Mouse (Mus musculus): Measurements from ENCODE around the gene Gpr50. TPM values are rescaled to one million over a fixed set of nuclear protein-coding genes. Genes with fewer than 3 reads are reported as not detected.

Gene Gpr50
- total and polyA plus RNA-seq, 3 experiments, result not detected

DNA sequence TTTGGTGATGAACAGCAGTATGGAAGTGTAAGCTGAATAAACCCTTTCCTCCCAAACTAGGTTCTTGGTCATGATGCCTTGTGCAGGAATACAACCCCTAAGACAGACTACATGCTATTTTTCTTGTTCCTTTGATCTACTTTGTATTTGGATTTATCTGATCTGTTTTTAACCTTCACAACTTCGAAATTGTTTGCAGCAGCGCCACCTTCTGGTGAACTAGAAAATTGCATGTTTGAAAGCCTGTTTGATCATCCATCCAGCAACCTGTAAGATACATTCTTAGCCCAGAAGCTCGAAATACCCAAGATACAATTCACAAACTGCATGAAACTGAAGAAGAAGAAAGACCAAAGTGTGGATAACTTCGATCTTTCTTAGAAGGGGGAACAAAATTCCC, 35.2 kb upstream of the Gpr50 start:
- H3K27me3 ChIP-seq (ENCODE audit: control insufficient read depth in 1 of 2, insufficient read depth in 2 of 2, low read length in 2 of 2), result no peaks in the 10 kb centered on the region
- H3K4me1 ChIP-seq (ENCODE audit: control insufficient read depth in 1 of 2, insufficient read depth in 2 of 2, low read length in 2 of 2), result no peaks in the 10 kb centered on the region
- H3K79me2 ChIP-seq (ENCODE audit: control insufficient read depth, insufficient read depth, low read length, poor library complexity), result no peaks in the 10 kb centered on the region
- no peaks in the 10 kb centered on the region for H3K9me3 ChIP-seq (replicated peaks; ENCODE audit: insufficient read depth, low read length)
- TF ChIP-seq CTCF (IDR thresholded peaks at IDR 0.05 in 2 of 3, conservative IDR thresholded peaks at IDR 0.05 in 1 of 3; ENCODE audit: control insufficient read depth in 1 of 3, insufficient read depth in 1 of 3, low read depth in 2 of 3, low read length in 3 of 3, poor library complexity in 1 of 3, severe bottlenecking in 1 of 3) (peak; percentile 28 to 73 (median 40); a peak in 5 of 6 replicates), ZC3H11A (IDR thresholded peaks at IDR 0.05; ENCODE audit: low read depth, low read length) (peak; percentile 57), GATA1 (IDR thresholded peaks at IDR 0.05; ENCODE audit: low read depth, low read length) (peak; percentile 60), ELF1 (IDR thresholded peaks at IDR 0.05; ENCODE audit: low read depth, low read length) (no peak), RAD21 (IDR thresholded peaks at IDR 0.05; ENCODE audit: low read depth, low read length) (peak; percentile 76), MEF2A (IDR thresholded peaks at IDR 0.05; ENCODE audit: extremely low read depth, insufficient replicate concordance, low read depth, low read length, poor library complexity, severe bottlenecking) (no peak), SMC3 (IDR thresholded peaks at IDR 0.05; ENCODE audit: low read depth, low read length) (peak; percentile 67)
- no peaks in the 10 kb centered on the region for H3K36me3 ChIP-seq (ENCODE audit: control insufficient read depth in 1 of 2, insufficient read depth in 2 of 2, low read length in 2 of 2)
- H3K4me3 ChIP-seq (ENCODE audit: control insufficient read depth in 1 of 2, insufficient read depth in 1 of 2, low read depth in 2 of 2, low read length in 2 of 2), result no peak overlapping the region
- peak; percentile 62 for DNase-seq (ENCODE audit: low read depth, low spot score)
- H3K9ac ChIP-seq (ENCODE audit: control insufficient read depth, low read depth, low read length, poor library complexity, severe bottlenecking), result no peak overlapping the region
- no peak overlapping the region for H3K27ac ChIP-seq (ENCODE audit: control insufficient read depth, low read depth, low read length)

DNA sequence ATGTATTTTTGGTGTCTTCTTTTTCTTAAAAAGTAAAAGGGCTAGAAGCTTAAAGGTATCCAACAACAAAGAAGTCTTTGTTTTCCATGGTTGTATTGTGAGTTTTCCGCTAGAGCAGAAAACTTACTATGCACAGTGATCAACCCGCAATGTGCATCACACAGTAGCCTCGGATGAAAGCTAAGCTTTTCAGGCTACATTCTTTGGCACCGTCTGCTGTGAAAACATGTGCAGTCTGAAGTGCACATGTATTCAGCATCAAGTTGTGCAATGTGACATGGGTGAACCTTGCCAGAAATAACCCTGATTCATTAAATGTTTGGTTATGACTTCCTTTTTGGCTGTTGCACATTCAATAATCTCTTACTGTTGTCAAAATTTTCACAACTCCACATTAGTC, 32.8 kb upstream of the Gpr50 start:
- Histone ChIP-seq H3K27me3 (ENCODE audit: control insufficient read depth in 1 of 2, insufficient read depth in 2 of 2, low read length in 2 of 2) (no peaks in the 10 kb centered on the region), H3K27ac (ENCODE audit: control insufficient read depth, low read depth, low read length) (no peak overlapping the region), H3K9ac (ENCODE audit: control insufficient read depth, low read depth, low read length, poor library complexity, severe bottlenecking) (no peak overlapping the region), H3K4me1 (ENCODE audit: control insufficient read depth in 1 of 2, insufficient read depth in 2 of 2, low read length in 2 of 2) (no peaks in the 10 kb centered on the region), H3K79me2 (ENCODE audit: control insufficient read depth, insufficient read depth, low read length, poor library complexity) (no peaks in the 10 kb centered on the region), H3K36me3 (ENCODE audit: control insufficient read depth in 1 of 2, insufficient read depth in 2 of 2, low read length in 2 of 2) (no peaks in the 10 kb centered on the region), H3K4me3 (ENCODE audit: control insufficient read depth in 1 of 2, insufficient read depth in 1 of 2, low read depth in 2 of 2, low read length in 2 of 2) (no peak overlapping the region), H3K9me3 (replicated peaks; ENCODE audit: insufficient read depth, low read length) (no peaks in the 10 kb centered on the region)
- no peak for DNase-seq (ENCODE audit: low read depth, low spot score)
- no peak for TF ChIP-seq ZKSCAN1 (IDR thresholded peaks at IDR 0.05; ENCODE audit: low read depth, low read length)
- TF ChIP-seq POLR2AphosphoS2 (IDR thresholded peaks at IDR 0.05; ENCODE audit: low read length), result no peak
- no peak for TF ChIP-seq NRF1 (IDR thresholded peaks at IDR 0.05; ENCODE audit: insufficient read depth, low read depth, low read length, poor library complexity, severe bottlenecking)
- no peak for TF ChIP-seq CHD2 (IDR thresholded peaks at IDR 0.05; ENCODE audit: low read length)
- TF ChIP-seq MXI1 (IDR thresholded peaks at IDR 0.05; ENCODE audit: low read depth, low read length), result no peak

DNA sequence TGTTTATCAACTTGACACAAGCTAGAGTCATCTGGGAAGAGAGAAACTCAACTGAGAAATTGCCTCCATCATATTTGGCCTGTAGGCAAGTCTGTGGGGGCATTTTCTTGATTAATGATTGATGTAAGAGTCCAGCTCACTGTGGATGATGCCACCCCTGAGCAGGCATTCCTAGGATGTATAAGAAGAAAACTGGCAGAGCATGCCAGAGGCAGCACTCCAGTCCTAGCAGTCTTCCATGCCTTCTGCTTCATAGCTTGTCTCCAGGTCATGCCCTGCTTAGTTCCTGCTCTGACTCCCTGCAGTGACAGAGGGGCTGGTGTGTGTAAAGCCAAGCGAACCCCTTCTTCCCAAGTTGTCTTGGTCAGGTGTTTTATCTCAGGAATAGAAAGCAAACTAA, 32.3 kb upstream of the Gpr50 start:
- H3K79me2 ChIP-seq (ENCODE audit: control insufficient read depth, insufficient read depth, low read length, poor library complexity), result no peaks in the 10 kb centered on the region
- no peak for TF ChIP-seq GATA1 (IDR thresholded peaks at IDR 0.05; ENCODE audit: low read depth, low read length)
- no peak for TF ChIP-seq SIN3A (IDR thresholded peaks at IDR 0.05; ENCODE audit: low read length)
- no peak for TF ChIP-seq POLR2AphosphoS5 (IDR thresholded peaks at IDR 0.05; ENCODE audit: borderline replicate concordance, low read depth, low read length)
- TF ChIP-seq CHD1 (IDR thresholded peaks at IDR 0.05; ENCODE audit: low read depth, low read length), result no peak
- no peak for TF ChIP-seq ZC3H11A (IDR thresholded peaks at IDR 0.05; ENCODE audit: low read depth, low read length)
- no peak for TF ChIP-seq RAD21 (IDR thresholded peaks at IDR 0.05; ENCODE audit: low read depth, low read length)
- TF ChIP-seq USF1 (IDR thresholded peaks at IDR 0.05; ENCODE audit: low read depth, low read length), result no peak
- TF ChIP-seq POLR2AphosphoS2 (IDR thresholded peaks at IDR 0.05; ENCODE audit: low read length), result no peak
- no peak for TF ChIP-seq USF2 (IDR thresholded peaks at IDR 0.05; ENCODE audit: borderline replicate concordance in 1 of 2, insufficient read depth in 1 of 2, low read depth in 1 of 2, low read length in 2 of 2)
- TF ChIP-seq ZKSCAN1 (IDR thresholded peaks at IDR 0.05; ENCODE audit: low read depth, low read length), result no peak
- H3K27me3 ChIP-seq (ENCODE audit: control insufficient read depth in 1 of 2, insufficient read depth in 2 of 2, low read length in 2 of 2), result no peaks in the 10 kb centered on the region
- H3K36me3 ChIP-seq (ENCODE audit: control insufficient read depth in 1 of 2, insufficient read depth in 2 of 2, low read length in 2 of 2), result no peaks in the 10 kb centered on the region
- no peak overlapping the region for H3K4me3 ChIP-seq (ENCODE audit: control insufficient read depth in 1 of 2, insufficient read depth in 1 of 2, low read depth in 2 of 2, low read length in 2 of 2)
- H3K9me3 ChIP-seq (replicated peaks; ENCODE audit: insufficient read depth, low read length), result no peaks in the 10 kb centered on the region
- no peak overlapping the region for H3K9ac ChIP-seq (ENCODE audit: control insufficient read depth, low read depth, low read length, poor library complexity, severe bottlenecking)
- no peaks in the 10 kb centered on the region for H3K4me1 ChIP-seq (ENCODE audit: control insufficient read depth in 1 of 2, insufficient read depth in 2 of 2, low read length in 2 of 2)
- DNase-seq (ENCODE audit: low read depth, low spot score), result no peak
- no peak overlapping the region for H3K27ac ChIP-seq (ENCODE audit: control insufficient read depth, low read depth, low read length)

Measured in MEL (cell line).